Mouse (Mus musculus) hindbrain, embryonic 14.5 days (tissue): ENCODE measurements around the gene Wipf2. TPM values are rescaled to one million over a fixed set of nuclear protein-coding genes. Genes with fewer than 3 reads are reported as not detected.
"Not testable (repeated sequence)": the region's sequence is repeated elsewhere in the genome, so short reads cannot be mapped to it uniquely, and the experiment has no call there.

Experiments used
- ATAC-seq: fragments of 200-750 bp; cut with Nextera tagmentation; 2 replicates; pipeline ENCODE4 v1.8.0; 2017; ENCODE audit warnings: moderate number of reproducible peaks, mild to moderate bottlenecking, moderate TSS enrichment, moderate library complexity; ENCODE audit not compliant: low FRiP score
- DNase-seq: peaks from one replicate; pipeline ENCODE4 v3.0.0-alpha.2; 2015; ENCODE audit warnings: low spot score
- H3K27ac ChIP-seq: fragments of 300-500 bp; sonication (generic); 2 replicates; pipeline ENCODE4 v1.5.1; 2014; ENCODE audit warnings: mild to moderate bottlenecking, moderate library complexity
- H3K27me3 ChIP-seq: fragments of 300-500 bp; sonication (generic); 2 replicates; pipeline ENCODE4 v1.6.1; 2014; ENCODE audit warnings: mild to moderate bottlenecking, low read length, mixed read lengths; ENCODE audit not compliant: control insufficient read depth, insufficient read depth
- H3K36me3 ChIP-seq: fragments of 300-500 bp; sonication (generic); replicated peaks from 2 replicates; pipeline ENCODE4 v1.6.1; 2014; ENCODE audit not compliant: control insufficient read depth, insufficient read depth
- H3K4me1 ChIP-seq: fragments of 300-500 bp; sonication (generic); replicated peaks from 2 replicates; pipeline ENCODE4 v1.6.1; 2014; ENCODE audit warnings: antibody characterized with exemption, low read length, mixed read lengths; ENCODE audit not compliant: control insufficient read depth, insufficient read depth
- H3K4me2 ChIP-seq: fragments of 300-500 bp; sonication (generic); replicated peaks from 2 replicates; pipeline ENCODE4 v1.6.1; 2014; ENCODE audit warnings: mild to moderate bottlenecking, moderate library complexity
- H3K4me3 ChIP-seq: fragments of 300-500 bp; sonication (generic); replicated peaks from 2 replicates; pipeline ENCODE4 v1.5.1; 2014; ENCODE audit warnings: mild to moderate bottlenecking, low read length
- H3K9ac ChIP-seq: fragments of 300-500 bp; sonication (generic); 2 replicates; pipeline ENCODE4 v1.6.1; 2014
- H3K9me3 ChIP-seq: fragments of 300-500 bp; sonication (generic); 2 replicates; pipeline ENCODE4 v1.6.1; 2016; ENCODE audit warnings: low read length; ENCODE audit not compliant: control insufficient read depth
- WGBS: fragments of 180-500 bp; shearing (Covaris S2); extraction: QIAGEN DNeasy Blood & Tissue Kit; methylation state at CpG from one replicate; pipeline ENCODE4 v1.1.7; 2014; 5-methylcytosine and 5-hydroxymethylcytosine counted together
- polyA plus RNA-seq: library from polyadenylated mRNA; unstranded; fragments of >200 nt; fragmentation: Nextera tagmentation; extraction: Ambion mirVana; gene quantifications from 2 replicates; pipeline ENCODE4 v1.2.1, GENCODE M21; 2014

The Wipf2 gene
- polyA plus RNA-seq, result 4.7 and 4.8 TPM in 2 replicates

GRCm38 (mm10) chr11:98863028-98863750, at the start of gene Wipf2:
TSS of gene Wipf2 (plus strand) at chr11:98863638.
- Histone ChIP-seq H3K9me3 (no peaks in the 10 kb centered on the region), H3K4me2 (peak within 1 kb of the TSS; percentile 57), H3K27ac (peak within 1 kb of the TSS; percentile 95), H3K36me3 (peaks cover 17% of the 10 kb centered on the region), H3K9ac (peak within 1 kb of the TSS; percentile 73), H3K4me3 (peak within 1 kb of the TSS; percentile 62), H3K27me3 (no peaks in the 10 kb centered on the region), H3K4me1 (peaks cover 14% of the 10 kb centered on the region; the same call in 1 of the 2 replicates)
- DNase-seq (peak; percentile 98), ATAC-seq (peak; percentile 89)
- WGBS, result 6% methylated on average over 32 of the region's 41 CpGs

DNA sequence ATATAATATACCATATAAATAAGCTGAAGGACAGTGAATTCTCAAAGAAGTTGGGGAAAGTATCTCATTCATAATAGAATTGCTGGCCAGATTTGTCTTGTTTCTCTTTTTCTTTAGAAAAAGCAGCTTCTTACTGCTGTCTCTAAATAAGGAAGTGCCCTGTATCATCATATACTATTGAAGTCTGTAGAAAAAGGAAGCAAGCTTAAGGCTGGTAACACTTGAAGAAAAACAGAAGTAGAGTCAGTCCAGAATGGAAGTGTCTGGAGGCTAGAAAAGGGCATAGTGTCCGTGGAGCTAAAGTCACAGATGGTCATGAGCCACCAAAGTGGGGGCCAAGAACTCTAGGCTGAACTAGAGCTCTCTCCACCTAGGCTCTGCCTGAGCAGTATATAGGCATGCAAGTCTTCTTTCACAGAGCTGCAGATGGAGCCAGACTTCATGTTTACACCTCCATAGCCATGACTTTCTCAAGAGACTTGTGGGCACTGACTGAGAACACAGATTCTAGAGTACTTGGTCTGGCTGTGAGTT, 46.7 kb upstream of the Wipf2 start:
- ATAC-seq, result no peak
- H3K36me3 ChIP-seq, result peaks cover 91% of the 10 kb centered on the region

GRCm38 (mm10) chr11:98820968-98821367, 42.5 kb upstream of the Wipf2 start:
- Histone ChIP-seq H3K27ac (no peak overlapping the region), H3K4me1 (no peaks in the 10 kb centered on the region), H3K36me3 (peaks cover 97% of the 10 kb centered on the region), H3K9me3 (no peaks in the 10 kb centered on the region), H3K9ac (no peak overlapping the region), H3K4me3 (no peak overlapping the region), H3K27me3 (no peaks in the 10 kb centered on the region), H3K4me2 (no peak overlapping the region)
- DNase-seq (no peak), ATAC-seq (no peak)
- WGBS, result 93% methylated on average over 5 of the region's 5 CpGs

More for the DNA sequence above, 46.7 kb upstream of the Wipf2 start:
- H3K9me3 ChIP-seq, result no peaks in the 10 kb centered on the region
- H3K4me1 ChIP-seq, result peaks cover 3% of the 10 kb centered on the region; the same call in 1 of the 2 replicates
- no peaks in the 10 kb centered on the region for H3K27me3 ChIP-seq
- DNase-seq, result no peak
- H3K4me2 ChIP-seq, result no peak overlapping the region
- H3K9ac ChIP-seq, result no peak overlapping the region
- H3K27ac ChIP-seq, result no peak overlapping the region
- whole genome bisulfite sequencing, result 90% methylated on average over 1 of the region's 1 CpGs
- H3K4me3 ChIP-seq, result no peak overlapping the region

GRCm38 (mm10) chr11:98826071-98826470, 37.4 kb upstream of the Wipf2 start:
- not testable (repeated sequence) for H3K4me1 ChIP-seq, H3K4me3 ChIP-seq, H3K27me3 ChIP-seq, ATAC-seq, H3K9me3 ChIP-seq, H3K27ac ChIP-seq, DNase-seq, H3K9ac ChIP-seq, H3K4me2 ChIP-seq
- WGBS, result 96% methylated on average over 2 of the region's 2 CpGs
- H3K36me3 ChIP-seq, result peaks cover 97% of the 10 kb centered on the region

GRCm38 (mm10) chr11:98827877-98828276, 35.6 kb upstream of the Wipf2 start:
- H3K27me3 ChIP-seq, result no peaks in the 10 kb centered on the region
- H3K36me3 ChIP-seq, result peaks cover 97% of the 10 kb centered on the region

DNA sequence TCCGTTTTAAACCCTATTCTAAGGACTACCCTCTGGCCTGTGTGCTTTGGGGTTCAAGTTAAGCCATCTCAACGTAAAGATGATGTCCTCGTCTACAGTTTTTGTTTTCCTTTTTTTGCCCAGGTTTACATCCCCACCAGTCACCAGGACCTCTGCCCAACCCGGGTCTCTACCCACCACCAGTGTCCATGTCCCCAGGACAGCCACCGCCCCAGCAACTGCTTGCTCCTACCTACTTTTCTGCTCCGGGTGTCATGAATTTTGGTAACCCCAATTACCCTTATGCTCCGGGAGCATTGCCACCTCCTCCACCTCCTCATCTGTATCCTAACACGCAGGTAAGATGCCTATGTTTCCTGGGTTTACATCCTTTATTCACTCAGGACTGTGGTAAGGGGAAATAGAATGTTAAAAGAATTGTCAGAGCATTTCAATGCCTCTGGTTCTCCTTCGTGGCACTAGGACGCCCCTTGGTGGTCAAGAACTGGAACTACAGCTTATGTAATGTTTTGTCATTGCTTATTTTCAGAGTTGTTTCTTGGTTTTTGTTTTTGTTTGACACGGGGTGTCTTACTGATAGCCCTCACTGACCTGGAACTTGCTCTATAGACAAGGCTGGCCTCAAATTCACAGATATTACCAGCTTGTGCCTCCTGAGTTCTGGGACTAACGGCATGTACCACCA, 34.2 kb upstream of the Wipf2 start:
- ATAC-seq, result no peak
- no peak for DNase-seq
- 76% methylated on average over 12 of the region's 12 CpGs for WGBS

More at GRCm38 (mm10) chr11:98827877-98828276, 35.6 kb upstream of the Wipf2 start:
- Histone ChIP-seq H3K4me3 (no peak overlapping the region), H3K4me2 (no peak overlapping the region), H3K9ac (no peak overlapping the region), H3K9me3 (no peaks in the 10 kb centered on the region), H3K4me1 (no peaks in the 10 kb centered on the region), H3K27ac (no peak overlapping the region)
- DNase-seq (no peak), ATAC-seq (no peak)
- 91% methylated on average over 2 of the region's 2 CpGs for WGBS

DNA sequence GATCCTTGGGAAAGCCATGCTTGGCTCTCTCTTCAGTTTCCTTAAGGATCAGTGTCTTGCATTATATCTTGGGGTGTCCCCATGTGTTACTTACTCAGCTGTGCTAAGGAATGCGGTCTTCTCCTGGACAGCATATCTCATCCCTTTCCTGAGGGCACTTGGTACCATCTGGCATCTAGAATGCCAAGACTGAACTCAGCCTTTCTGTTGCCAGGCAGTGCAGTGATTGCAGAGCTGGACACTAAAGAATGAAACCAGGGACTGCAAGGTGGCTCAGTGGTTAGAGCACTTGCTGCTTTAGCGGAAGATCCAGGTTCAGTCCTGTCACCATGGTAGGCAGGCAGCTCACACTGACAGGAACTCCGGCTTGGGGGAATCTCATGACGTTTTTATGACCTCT, 33.6 kb upstream of the Wipf2 start:
- H3K4me2 ChIP-seq, result no peak overlapping the region
- no peaks in the 10 kb centered on the region for H3K9me3 ChIP-seq
- H3K4me3 ChIP-seq, result no peak overlapping the region
- no peak overlapping the region for H3K27ac ChIP-seq
- DNase-seq (no peak), ATAC-seq (no peak)
- H3K4me1 ChIP-seq, result no peaks in the 10 kb centered on the region
- H3K36me3 ChIP-seq, result peaks cover 97% of the 10 kb centered on the region
- H3K27me3 ChIP-seq, result no peaks in the 10 kb centered on the region
- 79% methylated on average over 4 of the region's 4 CpGs for WGBS
- no peak overlapping the region for H3K9ac ChIP-seq

More for the DNA sequence above, 34.2 kb upstream of the Wipf2 start:
- no peak overlapping the region for H3K27ac ChIP-seq
- no peak overlapping the region for H3K4me3 ChIP-seq
- no peaks in the 10 kb centered on the region for H3K27me3 ChIP-seq
- no peak overlapping the region for H3K9ac ChIP-seq
- no peaks in the 10 kb centered on the region for H3K4me1 ChIP-seq
- no peak overlapping the region for H3K4me2 ChIP-seq
- H3K36me3 ChIP-seq, result peaks cover 97% of the 10 kb centered on the region
- H3K9me3 ChIP-seq, result no peaks in the 10 kb centered on the region

DNA sequence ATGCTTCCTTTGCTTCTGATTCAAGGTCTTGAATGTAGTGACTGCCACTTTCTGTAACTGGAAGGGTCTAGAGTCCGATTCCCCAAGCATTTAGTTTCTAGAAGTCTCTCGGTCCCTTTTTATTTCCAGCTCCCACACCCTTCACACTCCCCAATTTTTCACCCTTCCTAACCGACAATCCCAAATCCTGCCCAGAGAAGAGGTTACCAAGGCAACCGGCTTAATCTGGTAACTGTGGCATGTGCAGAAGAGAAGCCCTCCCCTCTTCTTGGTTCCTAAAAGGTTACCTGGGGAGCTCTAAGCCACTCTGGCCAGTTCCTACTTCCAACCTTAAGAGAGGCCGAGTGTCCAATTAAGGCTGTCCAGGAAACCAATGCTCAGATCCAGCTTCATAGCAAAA, 28.1 kb upstream of the Wipf2 start:
- no peak overlapping the region for H3K27ac ChIP-seq
- H3K4me1 ChIP-seq, result peaks cover 23% of the 10 kb centered on the region
- 40% methylated on average over 5 of the region's 5 CpGs for WGBS
- ATAC-seq (no peak), DNase-seq (no peak)
- no peak overlapping the region for H3K4me3 ChIP-seq
- no peaks in the 10 kb centered on the region; the same call in 1 of the 2 replicates for H3K27me3 ChIP-seq
- H3K9me3 ChIP-seq, result no peaks in the 10 kb centered on the region
- H3K36me3 ChIP-seq, result peaks cover 47% of the 10 kb centered on the region
- H3K9ac ChIP-seq, result no peak overlapping the region
- no peak overlapping the region for H3K4me2 ChIP-seq

DNA sequence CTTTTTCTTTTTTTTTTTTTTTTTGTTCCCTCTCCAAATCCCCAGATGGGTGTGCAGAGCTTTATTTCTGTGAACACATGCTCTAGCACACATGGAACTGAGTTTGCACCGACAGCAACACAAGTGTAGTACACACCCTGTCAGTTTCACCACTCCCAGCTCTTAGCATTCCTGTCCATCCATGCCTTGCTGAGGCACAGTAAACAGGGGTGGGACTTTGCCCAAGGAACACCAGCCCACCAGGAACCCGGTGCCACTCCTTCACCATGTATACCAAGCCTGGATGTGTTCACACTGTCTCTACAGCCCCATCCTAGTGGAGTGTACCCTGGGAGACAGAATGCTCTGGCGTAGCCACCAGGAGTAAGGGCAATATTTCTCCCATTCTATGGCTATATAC, 27.7 kb upstream of the Wipf2 start:
- Histone ChIP-seq H3K4me1 (peaks cover 23% of the 10 kb centered on the region), H3K9ac (no peak overlapping the region), H3K36me3 (peaks cover 43% of the 10 kb centered on the region), H3K27me3 (no peaks in the 10 kb centered on the region; the same call in 1 of the 2 replicates), H3K27ac (no peak overlapping the region), H3K4me2 (no peak overlapping the region), H3K9me3 (no peaks in the 10 kb centered on the region), H3K4me3 (no peak overlapping the region)
- ATAC-seq (no peak), DNase-seq (no peak)
- 70% methylated on average over 3 of the region's 3 CpGs for WGBS
